Comparison of ENCODE assay signal across 24 mouse cellular contexts in the genomic region with DNA sequence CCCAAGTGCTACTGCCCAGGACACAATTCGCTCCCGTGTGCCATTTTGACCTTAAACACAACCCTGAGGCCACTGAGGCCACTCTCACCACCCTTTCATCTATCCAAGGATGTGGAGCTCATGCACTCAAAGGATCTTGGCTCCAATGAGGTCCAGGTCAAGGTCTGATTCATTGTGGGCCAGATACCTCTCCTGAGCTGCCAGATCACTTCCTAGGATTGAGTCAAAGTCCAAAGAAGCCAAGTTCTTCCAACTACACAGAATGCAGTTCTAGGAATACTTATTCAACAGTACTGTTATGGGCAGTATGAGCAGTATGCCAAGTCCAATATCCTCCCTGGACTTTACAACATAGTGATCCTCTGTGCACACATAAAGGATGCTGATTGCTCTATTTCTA.
DNase-seq lines count a peak whose midpoint lies in the region; ATAC-seq and TF ChIP-seq lines count a peak whose summit lies in the region.
"Had no signal": no experiment of that assay in that cellular context is flagged by ENCODE, and none has a peak within 500 bp of the region (broad histone marks: within the 10 kb centered on the region; RNA-seq: fewer than 3 reads in every experiment).

No protein-coding gene starts in this region.

- no peak for TF ChIP-seq CTCF in liver, adult 2 months (IDR thresholded peaks at IDR 0.05; ENCODE audit: low read depth, low read length)

- no peak for ATAC-seq in kidney, embryonic 14.5 days (ENCODE audit: low FRiP score, low TSS enrichment)
- no peak for ATAC-seq in kidney, embryonic 15.5 days (replicated peaks; ENCODE audit: low FRiP score)
- ATAC-seq in liver, embryonic 12.5 days, result no peak
- ATAC-seq: activated CD4-positive, CD25-positive, alpha-beta regulatory T cell, adult 4 months; forebrain, embryonic 13.5 days; forebrain, embryonic 16.5 days had no signal

- no peak overlapping the region for H3K27ac ChIP-seq in kidney, embryonic 14.5 days (ENCODE audit: low read depth, low read length)
- H3K27ac ChIP-seq in kidney, embryonic 15.5 days, result no peak overlapping the region
- 0 out of 2 replicates have a peak overlapping the region, but pooled peaks have one; percentile 20 for H3K27ac ChIP-seq in liver, adult 2 months (replicated peaks; ENCODE audit: insufficient read depth, low read depth, low read length)
- H3K27ac ChIP-seq in liver, embryonic 12.5 days, result no peak overlapping the region
- H3K27ac ChIP-seq: forebrain, embryonic 10.5 days; forebrain, embryonic 13.5 days; heart, adult 2 months; heart, embryonic 10.5 days; heart, embryonic 13.5 days; hindbrain, embryonic 14.5 days had no signal

- no peaks in the 10 kb centered on the region for H3K79me2 ChIP-seq in liver, adult 2 months (ENCODE audit: control insufficient read depth, insufficient read depth, low read length)

- H3K4me2 ChIP-seq in kidney, embryonic 14.5 days (replicated peaks; ENCODE audit: low read depth, low read length), result no peak overlapping the region
- H3K4me2 ChIP-seq in kidney, embryonic 15.5 days, result no peak overlapping the region
- no peak overlapping the region for H3K4me2 ChIP-seq in liver, embryonic 12.5 days
- H3K4me2 ChIP-seq: forebrain, embryonic 13.5 days; heart, embryonic 13.5 days; hindbrain, embryonic 14.5 days had no signal

- no peaks in the 10 kb centered on the region for H3K4me1 ChIP-seq in kidney, embryonic 14.5 days (ENCODE audit: control insufficient read depth, insufficient read depth, low read length)
- no peaks in the 10 kb centered on the region for H3K4me1 ChIP-seq in kidney, embryonic 15.5 days
- H3K4me1 ChIP-seq in liver, adult 2 months (ENCODE audit: control insufficient read depth, insufficient read depth, low read length), result peaks cover 11% of the 10 kb centered on the region
- no peaks in the 10 kb centered on the region for H3K4me1 ChIP-seq in liver, embryonic 12.5 days
- H3K4me1 ChIP-seq: forebrain, embryonic 10.5 days; forebrain, embryonic 13.5 days had no signal

- H3K9ac ChIP-seq in kidney, embryonic 14.5 days (ENCODE audit: low read depth, low read length), result no peak overlapping the region
- no peak overlapping the region for H3K9ac ChIP-seq in kidney, embryonic 15.5 days
- no peak overlapping the region for H3K9ac ChIP-seq in liver, adult 2 months (ENCODE audit: low read depth, low read length)
- H3K9ac ChIP-seq in liver, embryonic 12.5 days, result no peak overlapping the region
- H3K9ac ChIP-seq: forebrain, embryonic 13.5 days; heart, embryonic 13.5 days; hindbrain, embryonic 14.5 days had no signal

- H3K36me3 ChIP-seq in kidney, embryonic 14.5 days (ENCODE audit: control insufficient read depth, insufficient read depth, low read length), result no peaks in the 10 kb centered on the region
- H3K36me3 ChIP-seq in kidney, embryonic 15.5 days, result no peaks in the 10 kb centered on the region
- H3K36me3 ChIP-seq in liver, adult 2 months (ENCODE audit: control insufficient read depth, insufficient read depth, low read length), result no peaks in the 10 kb centered on the region
- H3K36me3 ChIP-seq in liver, embryonic 12.5 days, result no peaks in the 10 kb centered on the region
- H3K36me3 ChIP-seq: forebrain, embryonic 10.5 days; heart, embryonic 10.5 days; heart, embryonic 13.5 days had no signal

- no peak overlapping the region for H3K4me3 ChIP-seq in kidney, embryonic 14.5 days (ENCODE audit: low read length)
- H3K4me3 ChIP-seq in kidney, embryonic 15.5 days (replicated peaks), result no peak overlapping the region
- no peak overlapping the region for H3K4me3 ChIP-seq in liver, adult 2 months (ENCODE audit: insufficient read depth, low read depth, low read length)
- no peak overlapping the region for H3K4me3 ChIP-seq in liver, embryonic 12.5 days
- H3K4me3 ChIP-seq: forebrain, embryonic 10.5 days; forebrain, embryonic 13.5 days; heart, adult 2 months; heart, embryonic 10.5 days; heart, embryonic 13.5 days had no signal

- DNase-seq in adrenal gland, adult 2 months, result peak; percentile 22
- no peak for DNase-seq in adrenal gland, postnatal 14 days
- DNase-seq in kidney, adult 11 months, result peak; percentile 45
- DNase-seq in kidney, adult 8-10 months, result peak; percentile 56 to 61
- DNase-seq in liver, adult 2 months (ENCODE audit: extremely low read depth, low read depth, low spot score), result peak; percentile 91
- DNase-seq: adrenal gland, postnatal 25 days; cerebellum, adult 18-20 months; cerebellum, adult 9-10 months; cerebellum, postnatal 14 days; gastrocnemius, postnatal 10 days; gastrocnemius, postnatal 36 days; heart, adult 2 months; heart, postnatal 14 days; heart, postnatal 4 days had no signal

- H3K9me3 ChIP-seq in kidney, embryonic 14.5 days (ENCODE audit: control insufficient read depth, low read length), result no peaks in the 10 kb centered on the region
- H3K9me3 ChIP-seq in kidney, embryonic 15.5 days (replicated peaks), result no peaks in the 10 kb centered on the region
- no peaks in the 10 kb centered on the region for H3K9me3 ChIP-seq in liver, embryonic 12.5 days (replicated peaks)
- H3K9me3 ChIP-seq: forebrain, embryonic 10.5 days; forebrain, embryonic 13.5 days; heart, embryonic 10.5 days; heart, embryonic 13.5 days had no signal

- H3K27me3 ChIP-seq in kidney, embryonic 14.5 days (ENCODE audit: control insufficient read depth, insufficient read depth, low read length), result no peaks in the 10 kb centered on the region
- H3K27me3 ChIP-seq in kidney, embryonic 15.5 days, result no peaks in the 10 kb centered on the region
- no peaks in the 10 kb centered on the region for H3K27me3 ChIP-seq in liver, adult 2 months (ENCODE audit: control insufficient read depth, insufficient read depth, low read length)
- H3K27me3 ChIP-seq in liver, embryonic 12.5 days (replicated peaks), result no peaks in the 10 kb centered on the region
- H3K27me3 ChIP-seq: forebrain, embryonic 13.5 days; heart, embryonic 13.5 days had no signal

- TF ChIP-seq POLR2A in liver, adult 2 months (IDR thresholded peaks at IDR 0.05; ENCODE audit: extremely low read depth, insufficient read depth, low read length), result no peak

- WGBS in kidney, embryonic 14.5 days, result 93% methylated on average over 2 of the region's 2 CpGs
- 87% methylated on average over 2 of the region's 2 CpGs for WGBS in kidney, embryonic 15.5 days
- 31% methylated on average over 2 of the region's 2 CpGs for WGBS in liver, adult 2 months
- WGBS in liver, embryonic 12.5 days (ENCODE audit: insufficient replicate concordance), result 58% methylated on average over 2 of the region's 2 CpGs
